Mouse (Mus musculus) liver, adult 2 months (tissue): Measurements from ENCODE around the gene Map3k7cl.

Experiments used
- CTCF ChIP-seq: fragments of 200-500 bp; IDR thresholded peaks from 2 replicates; pipeline ENCODE4 v1.5.1; 2011; ENCODE audit warnings: low read depth, low read length, control low read depth
- POLR2A ChIP-seq: fragments of 200-500 bp; IDR thresholded peaks from 2 replicates; pipeline ENCODE4 v1.6.1; 2011; ENCODE audit warnings: low read length, control low read depth; ENCODE audit not compliant: insufficient read depth; ENCODE audit errors: extremely low read depth

GRCm38 (mm10) chr16:87527553-87528249 is 25.4 kb upstream of the Map3k7cl start:
- TF ChIP-seq CTCF (no peak), POLR2A (no peak)
